Mouse (Mus musculus): ENCODE results near the gene Cdr2l. TPM values are rescaled to one million over a fixed set of nuclear protein-coding genes. Genes with fewer than 3 reads are reported as not detected.

Gene Cdr2l
- total RNA-seq, 2 experiments from 2014 or later, result 18.4 to 19.1 TPM

- no peak for DNase-seq (ENCODE audit: low spot score in 2 of 2)
Observed at GRCm38 (mm10) chr11:115405723-115406122, 24.0 kb downstream of the Cdr2l start.

GRCm38 (mm10) chr11:115406858-115407401, 25.2 kb downstream of the Cdr2l start:
- no peak for DNase-seq (ENCODE audit: low spot score in 2 of 2)

- DNase-seq (ENCODE audit: low spot score in 2 of 2), result no peak
Observed at GRCm38 (mm10) chr11:115408266-115408920, 26.7 kb downstream of the Cdr2l start.

GRCm38 (mm10) chr11:115409556-115409955, 27.8 kb downstream of the Cdr2l start:
- DNase-seq (ENCODE audit: low spot score in 2 of 2), result no peak

- DNase-seq (ENCODE audit: low spot score in 2 of 2), result peak; percentile 94 to 96
Observed at GRCm38 (mm10) chr11:115419531-115420237, 38.0 kb downstream of the Cdr2l start, which contains the start of the genes Atp5h and Kctd2. Atp5h (minus strand) TSS chr11:115419962. Kctd2 (plus strand) TSS chr11:115420128.

GRCm38 (mm10) chr11:115420336-115421190, 38.8 kb downstream of the Cdr2l start:
- DNase-seq (ENCODE audit: low spot score in 2 of 2), result peak; percentile 71 to 76

- DNase-seq (ENCODE audit: low spot score in 2 of 2), result no peak
Observed at GRCm38 (mm10) chr11:115421328-115421727, 39.6 kb downstream of the Cdr2l start.

- DNase-seq (ENCODE audit: low spot score in 2 of 2), result no peak
Observed at GRCm38 (mm10) chr11:115421972-115422371, 40.3 kb downstream of the Cdr2l start.

- DNase-seq (ENCODE audit: low spot score in 2 of 2), result no peak
Observed at GRCm38 (mm10) chr11:115423091-115423490, 41.4 kb downstream of the Cdr2l start.

- no peak for DNase-seq (ENCODE audit: low spot score in 2 of 2)
Observed at GRCm38 (mm10) chr11:115424666-115425065, 43.0 kb downstream of the Cdr2l start.

- DNase-seq (ENCODE audit: low spot score in 2 of 2), result no peak
Observed at GRCm38 (mm10) chr11:115425671-115426070, 44.0 kb downstream of the Cdr2l start.

GRCm38 (mm10) chr11:115427482-115428331, 46.0 kb downstream of the Cdr2l start:
- peak; percentile 75 to 80 for DNase-seq (ENCODE audit: low spot score in 2 of 2)

GRCm38 (mm10) chr11:115429307-115429706, 47.6 kb downstream of the Cdr2l start:
- DNase-seq (ENCODE audit: low spot score in 2 of 2), result no peak

- DNase-seq (ENCODE audit: low spot score in 2 of 2), result no peak
Observed at GRCm38 (mm10) chr11:115430561-115430960, 48.8 kb downstream of the Cdr2l start.

- DNase-seq (ENCODE audit: low spot score in 2 of 2), result no peak
Observed at GRCm38 (mm10) chr11:115432814-115433213, 51.1 kb downstream of the Cdr2l start.

- DNase-seq (ENCODE audit: low spot score in 2 of 2), result no peak
Observed at GRCm38 (mm10) chr11:115433342-115433741, 51.6 kb downstream of the Cdr2l start.

- DNase-seq (ENCODE audit: low spot score in 2 of 2), result peak; percentile 41 to 58
Observed at GRCm38 (mm10) chr11:115435596-115436337, 54.1 kb downstream of the Cdr2l start.

- no peak for DNase-seq (ENCODE audit: low spot score in 2 of 2)
Observed at GRCm38 (mm10) chr11:115437571-115438122, 55.9 kb downstream of the Cdr2l start.

- DNase-seq (ENCODE audit: low spot score in 2 of 2), result no peak
Observed at GRCm38 (mm10) chr11:115439326-115439725, 57.6 kb downstream of the Cdr2l start.

All from layer of hippocampus, postnatal 10 days (tissue).